Mouse (Mus musculus): ENCODE results near the gene Atp6ap1l. TPM values are rescaled to one million over a fixed set of nuclear protein-coding genes. Genes with fewer than 3 reads are reported as not detected.

Gene Atp6ap1l
- polyA plus RNA-seq (2012; fragmentation: generic; extraction: Trizol) = not detected

DNA sequence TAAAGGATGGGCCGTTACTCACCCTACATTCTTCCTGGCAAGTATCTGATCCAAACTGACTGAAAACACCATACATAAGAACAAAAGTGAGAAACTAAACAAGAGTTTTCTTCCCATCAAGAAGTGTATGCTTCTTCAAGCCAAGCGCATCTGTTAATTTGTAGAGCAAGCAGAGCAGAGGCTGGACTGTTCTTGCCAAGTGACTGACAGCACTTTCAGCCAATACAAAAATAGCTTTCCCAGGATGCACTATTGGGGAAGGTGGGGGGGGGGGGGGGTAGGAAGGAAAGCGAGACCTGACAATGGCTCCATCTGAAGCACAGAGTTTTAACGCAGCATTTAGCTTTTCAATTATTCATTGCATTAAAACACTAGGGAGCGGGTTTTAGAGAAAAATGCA lies at the start of gene Atp6ap1l:
Gene Atp6ap1l (minus strand): TSS at position 180 of the 400 bp plus-strand sequence.

DNA sequence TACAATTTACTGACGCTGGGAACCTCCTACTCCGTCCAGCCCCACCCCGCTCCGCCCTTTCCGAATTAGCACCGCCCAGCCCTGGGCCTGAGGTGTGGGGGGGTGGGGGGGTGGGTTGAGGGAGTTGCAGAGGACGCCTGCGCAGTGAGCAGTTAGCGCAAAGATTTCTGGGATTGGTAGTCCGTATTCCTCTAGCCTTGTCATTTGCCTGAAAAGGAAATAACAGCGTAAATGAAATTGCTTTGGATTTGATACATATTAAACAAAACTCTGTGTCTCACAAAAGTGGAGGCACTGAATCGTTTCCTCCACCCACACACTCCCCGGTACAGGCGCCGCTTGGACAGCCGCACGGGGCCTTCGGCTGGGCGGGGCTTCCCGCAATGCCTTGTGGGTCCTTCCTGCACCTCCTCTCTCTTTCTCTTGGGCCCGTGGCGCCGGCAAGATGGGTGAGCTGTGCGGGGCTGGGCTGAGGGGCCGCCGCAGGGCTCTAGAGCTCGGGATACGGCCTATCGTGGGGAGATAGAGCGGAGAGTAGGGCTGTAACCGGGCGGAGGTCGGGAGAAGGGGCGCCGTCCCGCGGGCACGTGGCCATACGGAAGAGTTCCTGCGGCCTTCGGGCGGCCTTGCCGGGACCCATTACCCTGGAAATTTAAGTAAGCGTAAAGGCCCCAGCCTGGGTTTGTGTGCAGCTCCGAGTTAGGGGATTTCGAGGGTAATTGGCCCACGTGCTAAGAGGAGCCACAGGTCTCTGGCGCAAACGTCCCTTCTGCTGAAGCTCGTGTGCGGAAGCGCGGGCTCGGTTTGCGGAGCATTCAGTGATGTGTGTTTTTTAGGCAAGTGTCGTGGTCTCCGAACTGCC lies 17.8 kb upstream of the Atp6ap1l start, which contains the start of gene Rps23:
Gene Rps23 (plus strand): TSS at position 208 of the 862 bp plus-strand sequence.

Other genes starting within 250 kb of the Atp6ap1l start
- gene Rps23, start 17.6 kb upstream of the Atp6ap1l start, polyA plus RNA-seq (2012; fragmentation: generic; extraction: Trizol) = 1,000 to 10,000 TPM; 2,092 to 3,536 TPM

Data from C3H10T1/2 (cell line).